Mouse (Mus musculus) T-helper 17 cell (primary cell): ENCODE data around the gene Slc34a1.

Source experiments
- in situ Hi-C, 2 experiments: fragments of 300-600 bp; cut with MboI, MseI; formaldehyde crosslinking; loops; 1 replicate in 1 of 2; 2 replicates in 1 of 2; pipeline ENCODE4 v1.15.1; 2025; ENCODE audit warnings: high pct_unique_total_duplicates in 2 of 2

The Slc34a1 gene

DNA sequence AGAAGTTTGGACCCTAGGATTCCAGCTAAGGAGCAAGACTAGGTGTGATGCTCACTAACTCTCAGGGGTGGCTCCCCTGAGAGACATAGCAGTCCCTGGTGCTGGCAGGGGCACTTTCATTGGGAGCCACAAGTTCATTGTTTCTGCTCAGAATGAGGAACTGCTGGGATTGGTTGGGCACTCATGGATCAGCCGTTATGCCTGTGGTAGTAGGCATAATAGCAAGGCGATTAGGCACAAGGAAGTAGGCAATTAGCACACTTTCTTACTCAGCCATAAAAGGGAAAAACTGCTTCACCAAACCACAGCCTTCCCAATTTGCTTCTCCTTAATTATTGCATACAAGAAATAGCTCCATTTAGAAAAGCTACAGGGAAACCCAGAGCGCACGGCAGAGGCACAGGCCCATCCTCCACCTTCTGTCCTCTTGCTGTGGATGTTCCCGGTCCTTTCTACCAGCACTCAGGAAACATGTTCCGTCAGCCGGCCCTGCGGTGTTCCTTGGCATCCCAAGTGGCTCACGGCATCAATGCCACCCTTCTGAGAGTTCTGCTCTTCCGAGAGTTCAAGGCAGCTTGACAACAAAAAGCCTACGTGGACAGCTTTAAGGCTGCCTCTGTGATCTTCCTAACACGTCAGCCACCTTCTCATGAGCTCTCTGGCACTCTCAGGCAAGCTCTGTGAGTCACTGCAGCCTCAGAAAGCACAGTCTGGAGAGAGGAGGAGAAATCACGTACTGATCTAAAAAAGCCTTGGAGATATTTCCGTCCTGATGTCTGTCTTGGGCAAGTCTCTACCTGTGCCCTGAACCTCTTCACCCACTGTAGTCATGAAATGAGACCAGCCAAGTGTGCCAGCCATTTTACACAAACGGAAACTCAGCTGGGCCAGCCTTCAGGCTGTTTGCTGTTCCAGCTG, 6.2 kb downstream of the Slc34a1 start:
- in situ Hi-C loops = loop anchor here (5.0 to 10.0 kb wide), 3 partner anchors 111 to 431 kb away; partner anchors contain the start of genes Pdlim7 (in 1 of the 2) and Pitx1 (in 1 of the 2)

DNA sequence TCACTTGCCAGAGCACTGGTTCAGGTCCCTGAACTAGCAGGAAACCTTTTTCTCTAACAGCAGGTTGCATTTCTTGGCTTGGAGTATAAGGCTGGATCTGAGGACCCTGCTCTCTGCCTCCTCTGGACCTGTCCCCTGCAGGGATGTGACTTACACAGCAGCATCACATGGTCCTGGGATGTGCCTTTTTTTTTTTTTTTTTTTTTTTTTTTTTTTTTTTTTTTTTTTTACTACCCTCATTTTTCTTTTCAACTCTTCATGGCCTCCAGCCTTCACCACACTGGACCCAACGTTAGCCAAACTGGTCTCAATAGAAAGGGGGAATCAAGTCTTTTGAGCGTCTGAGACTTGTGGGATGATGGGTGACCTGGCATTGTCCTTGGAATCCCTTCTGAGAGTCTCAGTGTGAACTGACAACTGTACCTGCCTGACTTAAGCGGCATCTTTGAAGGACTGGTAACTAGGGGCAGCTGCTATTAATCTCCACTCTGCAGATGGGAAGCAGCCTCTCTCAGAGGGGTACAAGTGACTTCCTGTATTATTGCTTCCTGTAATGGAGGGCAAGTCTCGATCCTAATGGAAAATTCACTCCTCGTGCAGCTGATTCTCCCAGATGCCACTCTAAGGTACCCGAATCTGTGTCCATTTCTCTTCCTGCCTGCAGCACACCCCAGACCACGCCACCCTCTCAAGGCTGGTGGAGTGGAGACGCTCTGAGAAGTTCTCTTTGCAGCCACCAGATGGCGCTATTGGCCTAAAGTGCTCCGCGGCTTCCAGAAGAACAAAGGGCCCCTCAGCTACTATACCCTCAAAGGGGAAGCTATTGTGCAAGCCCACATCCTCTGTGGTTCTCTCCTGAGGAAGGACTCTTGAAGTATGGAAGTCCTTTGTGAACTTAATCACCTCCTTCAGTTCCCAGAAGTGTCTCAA, 7.1 kb downstream of the Slc34a1 start:
- in situ Hi-C loops = loop anchor here (5.0 to 10.0 kb wide), 3 partner anchors 110 to 430 kb away; partner anchors contain the start of genes Pdlim7 (in 1 of the 2) and Pitx1 (in 1 of the 2)

DNA sequence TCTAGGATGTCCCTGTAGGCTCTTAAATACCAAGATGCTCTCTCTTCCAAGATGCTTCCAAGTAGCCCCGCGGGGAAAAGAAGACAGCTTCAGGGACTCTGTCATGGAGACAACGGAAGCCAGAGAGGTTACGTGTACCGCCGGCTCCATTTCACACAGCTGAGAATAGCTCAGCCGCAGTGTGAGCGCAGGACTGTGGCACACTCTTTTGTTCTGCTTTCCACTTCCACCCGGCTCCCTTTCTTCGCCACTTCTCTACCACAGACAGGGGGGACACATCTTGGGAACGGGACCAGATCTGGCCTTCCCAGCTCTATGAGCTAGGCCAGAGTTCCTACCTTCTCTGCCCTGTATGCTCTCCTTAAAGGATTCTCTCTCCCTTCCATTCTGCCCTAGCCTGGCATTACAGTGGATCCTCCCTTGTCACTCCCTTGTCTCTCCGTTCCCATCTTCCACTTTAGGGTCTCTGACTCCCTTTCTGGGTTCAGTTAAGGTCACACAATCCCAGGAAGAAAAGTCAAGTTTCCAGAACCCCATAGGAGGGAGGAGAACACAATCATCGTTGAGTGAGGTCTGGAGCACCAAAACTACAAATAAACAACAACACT, 7.9 kb downstream of the Slc34a1 start:
- in situ Hi-C loops = loop anchor here (10.0 kb wide), 2 partner anchors 109 to 429 kb away; partner anchors contain the start of genes Pdlim7 (in 1 of the 2) and Pitx1 (in 1 of the 2)

- in situ Hi-C loops = loop anchor here (10.0 kb wide), 2 partner anchors 107 to 427 kb away; partner anchors contain the start of genes Pdlim7 (in 1 of the 2) and Pitx1 (in 1 of the 2)
These were observed 9.4 kb downstream of the Slc34a1 start for GRCm38 (mm10) chr13:55407341-55407740.

GRCm38 (mm10) chr13:55408546-55409120, 10.6 kb downstream of the Slc34a1 start:
- in situ Hi-C loops = loop anchor here (10.0 kb wide), 2 partner anchors 106 to 426 kb away; partner anchors contain the start of genes Pdlim7 (in 1 of the 2) and Pitx1 (in 1 of the 2)

GRCm38 (mm10) chr13:55411826-55412225, 13.8 kb downstream of the Slc34a1 start:
- in situ Hi-C loops = no loop called here

GRCm38 (mm10) chr13:55412643-55413307, 14.8 kb downstream of the Slc34a1 start:
- in situ Hi-C loops = no loop called here

GRCm38 (mm10) chr13:55413333-55413732, 15.3 kb downstream of the Slc34a1 start:
- in situ Hi-C loops = no loop called here

DNA sequence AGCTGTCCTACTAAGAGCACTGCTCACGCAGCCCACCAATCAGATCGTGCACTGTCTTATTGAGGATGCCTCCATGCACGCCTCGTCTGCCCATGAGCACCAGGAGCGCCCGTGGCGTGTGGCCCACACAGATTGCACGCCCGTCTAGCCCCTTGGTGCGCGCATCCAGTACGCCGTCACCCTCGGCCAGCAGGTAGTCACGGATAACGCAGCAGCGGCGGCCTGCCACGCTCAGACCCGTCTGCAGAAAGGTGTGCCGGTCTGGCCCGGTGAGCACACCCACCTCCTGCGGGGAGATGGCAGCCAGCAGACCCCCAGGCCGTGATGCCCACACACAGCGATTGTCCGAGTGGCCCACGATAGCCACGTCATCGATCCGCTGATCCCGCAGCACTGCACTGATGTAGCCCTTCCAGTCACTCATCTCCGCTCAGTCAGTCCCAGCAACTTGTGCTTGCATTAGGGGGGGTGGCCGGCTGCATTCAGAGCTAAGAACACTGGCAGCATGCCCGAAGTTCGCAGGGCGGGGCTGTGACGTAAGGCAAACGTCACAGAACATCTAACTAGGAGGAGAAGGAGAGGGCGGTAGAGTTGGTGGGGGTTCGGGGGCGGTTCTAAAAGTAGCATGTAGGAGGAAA, 16.9 kb downstream of the Slc34a1 start, which contains the start of gene Pfn3:
Gene Pfn3 (minus strand): TSS at position 490 of the 638 bp plus-strand sequence.
- in situ Hi-C loops = loop anchor here in 1 of 2 experiments (5.0 kb wide), 1 partner anchor 62 kb away; no protein-coding TSS in a partner anchor

- in situ Hi-C loops = loop anchor here in 1 of 2 experiments (5.0 kb wide), 1 partner anchor 59 kb away; no protein-coding TSS in a partner anchor
These were observed 20.0 kb downstream of the Slc34a1 start for GRCm38 (mm10) chr13:55418004-55418403.

DNA sequence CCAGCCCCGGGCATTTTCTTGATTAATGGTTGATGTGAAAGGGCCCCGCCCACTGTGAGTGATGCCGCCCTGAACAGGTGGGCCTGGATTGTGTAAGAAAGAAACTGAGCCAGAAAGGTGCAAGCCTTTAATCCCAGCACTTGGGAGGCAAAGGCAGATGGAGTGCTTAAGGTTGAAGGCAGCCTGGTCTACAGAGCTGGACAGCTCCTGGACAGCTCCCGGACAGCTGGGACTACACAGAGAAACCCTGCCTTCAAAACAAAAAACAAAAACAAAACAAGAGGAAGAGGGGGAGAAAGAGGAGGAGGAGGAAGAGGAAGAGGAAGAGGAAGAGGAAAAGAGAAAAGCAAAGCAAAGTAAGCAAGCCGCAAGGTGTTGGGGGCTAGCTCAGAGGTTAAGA, 21.2 kb downstream of the Slc34a1 start:
- in situ Hi-C loops = loop anchor here in 1 of 2 experiments (5.0 kb wide), 1 partner anchor 58 kb away; no protein-coding TSS in a partner anchor

DNA sequence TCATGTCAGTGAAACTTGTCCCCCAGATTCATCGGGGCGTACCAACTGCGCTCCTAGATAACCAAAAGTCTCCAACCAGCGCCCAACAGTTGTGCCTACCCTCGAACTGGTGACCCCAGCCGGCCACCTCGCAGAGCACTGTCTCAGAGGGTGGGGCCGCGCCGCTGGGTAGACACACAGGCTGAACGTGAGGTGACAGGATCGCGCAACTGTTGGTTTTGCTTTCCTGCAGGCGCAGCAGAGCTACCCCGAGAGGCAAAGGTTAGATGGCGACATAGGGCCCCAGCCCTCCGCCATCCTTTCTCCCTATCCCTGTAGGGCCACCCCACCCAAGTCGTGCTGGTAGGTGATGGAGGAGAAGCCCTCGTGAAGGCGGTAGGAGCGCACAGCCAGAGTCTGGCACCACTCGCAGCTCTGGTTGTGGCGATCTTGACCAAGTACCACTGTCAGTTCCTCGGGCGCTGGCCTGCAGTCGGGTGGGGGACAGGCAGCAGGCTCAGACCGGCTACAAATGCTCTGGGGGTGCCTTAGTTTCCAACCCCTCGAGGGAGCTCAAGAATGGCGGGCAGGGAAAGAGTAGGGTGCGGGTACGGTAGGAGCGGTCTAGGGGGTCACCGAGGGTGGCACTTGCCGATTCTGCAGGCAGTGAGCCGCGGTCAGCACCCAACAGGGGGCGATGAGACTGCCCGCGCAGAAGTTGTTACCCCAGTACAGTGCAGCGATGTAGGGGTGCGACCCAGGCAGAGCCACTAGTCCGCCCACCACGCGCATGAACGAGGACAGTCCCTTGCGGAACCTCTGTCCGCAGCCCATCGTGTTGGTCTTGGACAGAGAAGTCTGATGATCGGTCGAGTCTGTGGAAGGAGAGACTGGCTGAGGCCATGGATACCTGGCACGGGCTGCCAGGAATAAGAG, 22.3 kb downstream of the Slc34a1 start:
- in situ Hi-C loops = loop anchor here in 1 of 2 experiments (5.0 kb wide), 1 partner anchor 37 kb away; no protein-coding TSS in a partner anchor

DNA sequence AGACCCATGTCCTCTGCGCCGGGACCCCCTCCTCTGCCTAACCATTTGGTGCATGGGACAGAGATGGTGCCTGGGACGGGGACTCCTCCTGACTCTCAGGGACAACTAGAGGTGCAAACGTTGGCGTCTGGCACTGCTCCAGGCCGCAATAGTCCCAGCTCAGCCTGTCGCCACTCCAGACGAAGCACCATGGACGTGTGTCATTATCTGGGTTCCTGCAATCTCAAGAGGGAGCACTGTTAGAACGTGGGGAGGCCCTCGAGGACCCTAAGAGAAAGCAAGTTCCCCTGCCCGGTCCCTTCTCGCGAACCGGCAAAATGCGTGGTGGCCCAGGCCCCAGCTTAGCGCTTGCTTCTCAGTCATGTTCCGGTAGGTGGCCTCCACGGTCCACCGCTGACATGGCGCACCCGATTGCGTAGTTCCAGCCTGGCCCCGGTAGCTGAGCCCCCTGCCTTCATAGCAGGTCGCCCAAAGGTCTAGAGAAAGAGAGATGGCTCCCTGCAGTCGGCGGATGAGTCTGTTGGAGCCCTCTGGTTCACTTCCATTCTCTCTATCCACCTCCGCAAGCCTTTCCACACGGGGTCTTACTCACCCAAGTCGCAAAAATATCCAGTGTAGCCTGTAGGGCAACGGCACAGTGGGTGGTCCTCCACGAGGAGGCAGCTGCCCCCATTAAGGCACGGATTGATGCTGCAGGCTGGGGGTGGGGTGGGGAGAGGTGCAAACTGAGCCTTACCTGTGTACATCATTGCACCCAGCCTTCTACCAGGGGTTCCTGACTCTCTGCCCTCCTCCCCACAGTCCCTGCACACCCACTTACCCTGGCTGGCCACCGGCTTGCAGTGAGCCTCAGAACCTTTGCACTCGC, 23.2 kb downstream of the Slc34a1 start:
- in situ Hi-C loops = loop anchor here in 1 of 2 experiments (5.0 kb wide), 1 partner anchor 36 kb away; no protein-coding TSS in a partner anchor

DNA sequence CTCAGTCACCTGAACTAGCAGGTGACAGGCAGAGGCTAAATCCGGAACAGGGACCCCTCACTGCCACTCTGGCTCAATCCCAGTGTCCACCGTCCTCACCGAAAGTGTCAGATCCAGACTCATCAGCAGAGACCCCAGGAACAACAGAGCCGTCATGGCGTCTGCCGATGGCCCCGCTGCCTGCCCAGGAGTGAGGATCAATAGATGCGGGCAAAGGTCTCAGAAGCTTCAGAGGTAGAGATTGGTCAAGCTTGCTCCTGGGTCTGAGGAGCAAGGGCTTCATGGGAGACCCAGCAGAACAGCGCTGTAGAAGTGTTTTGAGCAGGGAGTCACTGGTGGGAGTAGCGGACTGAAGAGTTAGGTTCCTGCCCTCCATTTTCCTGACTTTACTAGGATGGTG, 28.6 kb downstream of the Slc34a1 start, which contains the start of gene F12:
Gene F12 (minus strand): TSS at position 181 of the 400 bp plus-strand sequence.
- in situ Hi-C loops = no loop called here

GRCm38 (mm10) chr13:55429226-55429888, 31.4 kb downstream of the Slc34a1 start:
- in situ Hi-C loops = no loop called here

DNA sequence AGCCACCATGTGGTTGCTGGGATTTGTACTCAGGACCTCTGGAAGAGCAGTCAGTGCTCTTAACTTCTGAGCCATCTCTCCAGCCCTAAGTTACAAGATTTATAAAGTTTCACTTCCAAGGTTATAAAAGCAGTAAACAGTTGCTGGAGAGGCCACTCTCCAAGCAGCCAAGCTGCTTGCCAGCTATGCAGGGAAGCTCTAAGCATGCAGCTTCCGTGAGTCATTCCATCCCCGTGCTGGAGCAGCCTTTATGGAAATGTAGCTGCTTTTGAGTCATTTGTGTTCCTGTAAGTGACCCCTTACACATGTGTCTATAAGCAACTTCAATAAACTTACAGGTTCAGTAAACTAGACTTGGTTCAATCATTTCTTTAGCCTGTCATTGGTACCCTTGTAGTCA, 32.6 kb downstream of the Slc34a1 start:
- in situ Hi-C loops = no loop called here
